Comparison of ENCODE assay signal across 12 mouse cellular contexts in genomic region chr3:107351706-107352105, GRCm38 (mm10).
"Had no signal": no experiment of that assay in that cellular context is flagged by ENCODE, and none has a peak within 500 bp of the region (broad histone marks: within the 10 kb centered on the region; RNA-seq: fewer than 3 reads in every experiment).

No protein-coding gene starts in this region.

- H3K27me3 ChIP-seq: liver, embryonic 13.5 days; midbrain, embryonic 15.5 days had no signal

- DNase-seq: kidney, postnatal 10 days; kidney, postnatal 36 days; layer of hippocampus, postnatal 36 days; liver, embryonic 13.5 days; lung, adult 2 months; lung, postnatal 14 days; lung, postnatal 4 days; thymus, postnatal 25 days had no signal

- H3K36me3 ChIP-seq: kidney, embryonic 15.5 days; liver, embryonic 13.5 days; midbrain, embryonic 12.5 days; midbrain, embryonic 15.5 days had no signal

- ATAC-seq: midbrain, embryonic 15.5 days had no signal

- H3K9ac ChIP-seq: kidney, embryonic 15.5 days; liver, embryonic 13.5 days; midbrain, embryonic 12.5 days; midbrain, embryonic 15.5 days had no signal

- H3K4me2 ChIP-seq: kidney, embryonic 15.5 days; liver, embryonic 13.5 days; midbrain, embryonic 12.5 days; midbrain, embryonic 15.5 days had no signal

- H3K4me3 ChIP-seq: kidney, embryonic 15.5 days; left cerebral cortex, adult 2 months; liver, embryonic 13.5 days; midbrain, embryonic 12.5 days; midbrain, embryonic 15.5 days had no signal

- H3K27ac ChIP-seq: kidney, embryonic 15.5 days; left cerebral cortex, adult 2 months; liver, embryonic 13.5 days; midbrain, embryonic 12.5 days; midbrain, embryonic 15.5 days had no signal

- H3K4me1 ChIP-seq: kidney, embryonic 15.5 days; midbrain, embryonic 12.5 days; midbrain, embryonic 15.5 days had no signal

- H3K9me3 ChIP-seq: kidney, embryonic 15.5 days; liver, embryonic 13.5 days; midbrain, embryonic 12.5 days; midbrain, embryonic 15.5 days had no signal
